Mouse (Mus musculus) gastrocnemius, postnatal 14 days (tissue): ENCODE data around the gene Slc35e1. TPM values are rescaled to one million over a fixed set of nuclear protein-coding genes. Genes with fewer than 3 reads are reported as not detected.
A peak's percentile ranks its signal among the peaks of the same experiment; 100 is the strongest.

Experiments used
- DNase-seq: peaks from one replicate; pipeline ENCODE4 v3.0.0; 2021; ENCODE audit warnings: mixed read lengths
- intact Hi-C: fragments of 180-260 bp; cut with DNase I; formaldehyde crosslinking; loops from one replicate; pipeline ENCODE4 v1.15.1; 2025; ENCODE audit warnings: low total_unique reads
- long read RNA-seq, 2 experiments: library from polyadenylated mRNA; stranded (forward); transcript quantifications; one replicate each; pipeline ENCODE4 v2.0.0; 2021
- total RNA-seq, 2 experiments: library from RNA; stranded (reverse); gene quantifications; 2 replicates each; pipeline ENCODE4 v1.2.3; 2021

Slc35e1 gene
- 10 to 100 TPM; 25.9 to 26.8 TPM for total RNA-seq
- long read RNA-seq, experiment 1, full-length matches to known transcripts, result 36 of 44 reads
- long read RNA-seq, experiment 1, partial matches to known transcripts, result 1 of 44 reads
- long read RNA-seq, experiment 1, other reads (novel, unspliced or antisense), result 7 of 44 reads
- long read RNA-seq, experiment 2, full-length matches to known transcripts, result 62 of 69 reads
- long read RNA-seq, experiment 2, partial matches to known transcripts, result 0 of 69 reads
- long read RNA-seq, experiment 2, other reads (novel, unspliced or antisense), result 7 of 69 reads

- DNase-seq, result peak; percentile 29
Measured at GRCm38 (mm10) chr8:72491680-72492621, at the start of gene Slc35e1. TSS of gene Slc35e1 (minus strand) at chr8:72492614.

GRCm38 (mm10) chr8:72539234-72539633, 46.8 kb upstream of the Slc35e1 start:
- intact Hi-C loops, result no loop called here
- no peak for DNase-seq

More at GRCm38 (mm10) chr8:72491680-72492621, at the start of gene Slc35e1:
- intact Hi-C loops, result loop anchor here (10.0 kb wide), 1 partner anchor 53 kb away; the partner anchor contains the start of gene Med26

- DNase-seq, result no peak
- intact Hi-C loops, result no loop called here
Measured at GRCm38 (mm10) chr8:72534888-72535287, 42.5 kb upstream of the Slc35e1 start.

GRCm38 (mm10) chr8:72532103-72532502, 39.7 kb upstream of the Slc35e1 start:
- DNase-seq, result no peak
- intact Hi-C loops, result no loop called here

- intact Hi-C loops, result no loop called here
- no peak for DNase-seq
Measured at GRCm38 (mm10) chr8:72521888-72522287, 29.5 kb upstream of the Slc35e1 start.

- no peak for DNase-seq
- intact Hi-C loops, result no loop called here
Measured at GRCm38 (mm10) chr8:72517421-72517988, 25.1 kb upstream of the Slc35e1 start.

- intact Hi-C loops, result no loop called here
Measured at GRCm38 (mm10) chr8:72513158-72513557, 20.7 kb upstream of the Slc35e1 start.

GRCm38 (mm10) chr8:72512648-72513047, 20.2 kb upstream of the Slc35e1 start:
- intact Hi-C loops, result no loop called here
- no peak for DNase-seq

More at GRCm38 (mm10) chr8:72513158-72513557, 20.7 kb upstream of the Slc35e1 start:
- DNase-seq, result no peak

- DNase-seq, result no peak
- intact Hi-C loops, result no loop called here
Measured at GRCm38 (mm10) chr8:72507505-72507904, 15.1 kb upstream of the Slc35e1 start.

GRCm38 (mm10) chr8:72504637-72505314, 12.4 kb upstream of the Slc35e1 start:
- no peak for DNase-seq
- intact Hi-C loops, result no loop called here

- DNase-seq, result no peak
- intact Hi-C loops, result no loop called here
Measured at GRCm38 (mm10) chr8:72504137-72504536, 11.7 kb upstream of the Slc35e1 start.

GRCm38 (mm10) chr8:72500521-72500931, 8.1 kb upstream of the Slc35e1 start:
- intact Hi-C loops, result no loop called here
- DNase-seq, result no peak

- intact Hi-C loops, result loop anchor here (10.0 kb wide), 1 partner anchor 45 kb away; the partner anchor contains the start of gene Med26
- DNase-seq, result peak; percentile 40
Measured at GRCm38 (mm10) chr8:72499521-72500284, 7.3 kb upstream of the Slc35e1 start.

GRCm38 (mm10) chr8:72498527-72498926, 6.1 kb upstream of the Slc35e1 start:
- no peak for DNase-seq
- intact Hi-C loops, result loop anchor here (10.0 kb wide), 1 partner anchor 46 kb away; the partner anchor contains the start of gene Med26

- no peak for DNase-seq
- intact Hi-C loops, result loop anchor here (10.0 kb wide), 1 partner anchor 47 kb away; the partner anchor contains the start of gene Med26
Measured at GRCm38 (mm10) chr8:72497911-72498310, 5.5 kb upstream of the Slc35e1 start.

- intact Hi-C loops, result loop anchor here (10.0 kb wide), 1 partner anchor 49 kb away; the partner anchor contains the start of gene Med26
- no peak for DNase-seq
Measured at GRCm38 (mm10) chr8:72496217-72496616, 3.8 kb upstream of the Slc35e1 start.

GRCm38 (mm10) chr8:72495411-72496111, 3.1 kb upstream of the Slc35e1 start:
- no peak for DNase-seq
- intact Hi-C loops, result loop anchor here (10.0 kb wide), 1 partner anchor 49 kb away; the partner anchor contains the start of gene Med26

GRCm38 (mm10) chr8:72493381-72493780, 967 bp upstream of the Slc35e1 start:
- intact Hi-C loops, result loop anchor here (10.0 kb wide), 1 partner anchor 51 kb away; the partner anchor contains the start of gene Med26

More at GRCm38 (mm10) chr8:72493381-72493780, 967 bp upstream of the Slc35e1 start:
- no peak for DNase-seq
